Mouse (Mus musculus) neural tube, embryonic 15.5 days (tissue): Measurements from ENCODE around the gene Sgpp2. TPM values are rescaled to one million over a fixed set of nuclear protein-coding genes. Genes with fewer than 3 reads are reported as not detected.

ENCODE experiments used
- ATAC-seq: fragments of 200-750 bp; cut with Nextera tagmentation; 2 replicates; pipeline ENCODE4 v1.8.0; 2017; ENCODE audit warnings: mild to moderate bottlenecking, moderate TSS enrichment, moderate library complexity; ENCODE audit not compliant: low FRiP score
- H3K27ac ChIP-seq: fragments of 300-500 bp; sonication (generic); replicated peaks from 2 replicates; pipeline ENCODE4 v1.5.1; 2015; ENCODE audit warnings: mild to moderate bottlenecking, inconsistent platforms
- H3K27me3 ChIP-seq: fragments of 300-500 bp; sonication (generic); replicated peaks from 2 replicates; pipeline ENCODE4 v1.6.1; 2015; ENCODE audit warnings: inconsistent platforms
- H3K36me3 ChIP-seq: fragments of 300-500 bp; sonication (generic); 2 replicates; pipeline ENCODE4 v1.6.1; 2015; ENCODE audit warnings: inconsistent platforms
- H3K4me1 ChIP-seq: fragments of 300-500 bp; sonication (generic); 2 replicates; pipeline ENCODE4 v1.6.1; 2015; ENCODE audit warnings: inconsistent platforms
- H3K4me2 ChIP-seq: fragments of 300-500 bp; sonication (generic); 2 replicates; pipeline ENCODE4 v1.6.1; 2015; ENCODE audit warnings: inconsistent platforms, mild to moderate bottlenecking, moderate library complexity
- H3K4me3 ChIP-seq: fragments of 300-500 bp; sonication (generic); replicated peaks from 2 replicates; pipeline ENCODE4 v1.5.1; 2015; ENCODE audit warnings: mild to moderate bottlenecking, inconsistent platforms
- H3K9ac ChIP-seq: fragments of 300-500 bp; sonication (generic); replicated peaks from 2 replicates; pipeline ENCODE4 v1.6.1; 2015; ENCODE audit warnings: mild to moderate bottlenecking, inconsistent platforms
- H3K9me3 ChIP-seq: fragments of 300-500 bp; sonication (generic); replicated peaks from 2 replicates; pipeline ENCODE4 v1.6.1; 2016; ENCODE audit warnings: inconsistent platforms
- WGBS: fragments of 180-500 bp; shearing (Covaris S2); methylation state at CpG from one replicate; pipeline ENCODE4 v1.1.7; 2015; ENCODE audit warnings: mixed read lengths; 5-methylcytosine and 5-hydroxymethylcytosine counted together
- polyA plus RNA-seq: library from polyadenylated mRNA; unstranded; fragments of >200 nt; fragmentation: Nextera tagmentation; extraction: Ambion mirVana; gene quantifications from 2 replicates; pipeline ENCODE4 v1.2.1, GENCODE M21; 2015

The Sgpp2 gene
- polyA plus RNA-seq, 1 experiment from 2014 or later = 1.8 TPM

- Histone ChIP-seq H3K9me3 (no peaks in the 10 kb centered on the region), H3K4me1 (no peaks in the 10 kb centered on the region), H3K4me3 (no peak overlapping the region), H3K36me3 (no peaks in the 10 kb centered on the region), H3K27me3 (0 out of 2 replicates have a peak, but pooled peaks cover 5% of the 10 kb centered on the region), H3K9ac (no peak overlapping the region), H3K4me2 (no peak overlapping the region), H3K27ac (no peak overlapping the region)
- ATAC-seq = no peak
- 91% methylated on average over 13 of the region's 13 CpGs for WGBS
Observed at GRCm38 (mm10) chr1:78318089-78318760, 8.1 kb downstream of the Sgpp2 start.

DNA sequence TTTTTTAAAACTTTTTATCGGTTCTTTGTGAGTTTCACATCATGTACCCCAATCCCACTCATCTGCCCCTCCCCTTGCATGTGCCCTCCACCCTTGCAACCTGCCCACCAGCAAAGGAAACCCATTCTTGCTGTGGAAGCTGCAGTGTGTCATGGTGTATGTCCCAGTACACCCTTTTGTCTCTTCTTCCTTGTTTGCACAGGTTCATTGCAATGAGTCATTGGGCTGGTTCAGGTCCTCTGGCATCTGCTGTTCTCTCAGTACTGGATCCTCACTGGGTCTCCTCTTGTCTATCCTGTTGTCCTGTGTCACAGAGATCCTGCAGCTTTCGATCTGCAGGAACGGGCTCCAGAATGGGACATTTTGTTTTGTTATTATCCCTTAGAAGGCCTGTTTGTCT lies 10.1 kb downstream of the Sgpp2 start:
- no peak for ATAC-seq
- H3K27me3 ChIP-seq = 0 out of 2 replicates have a peak, but pooled peaks cover 5% of the 10 kb centered on the region
- no peaks in the 10 kb centered on the region for H3K4me1 ChIP-seq
- H3K9ac ChIP-seq = no peak overlapping the region
- H3K4me2 ChIP-seq = no peak overlapping the region
- 89% methylated on average over 3 of the region's 3 CpGs for WGBS
- H3K27ac ChIP-seq = no peak overlapping the region
- no peaks in the 10 kb centered on the region for H3K9me3 ChIP-seq
- no peak overlapping the region for H3K4me3 ChIP-seq
- H3K36me3 ChIP-seq = no peaks in the 10 kb centered on the region

GRCm38 (mm10) chr1:78322098-78322778 lies 12.1 kb downstream of the Sgpp2 start:
- 47% methylated on average over 7 of the region's 7 CpGs for WGBS
- Histone ChIP-seq H3K4me3 (no peak overlapping the region), H3K27me3 (0 out of 2 replicates have a peak, but pooled peaks cover 5% of the 10 kb centered on the region), H3K27ac (no peak overlapping the region), H3K4me2 (no peak overlapping the region), H3K4me1 (no peaks in the 10 kb centered on the region), H3K9me3 (no peaks in the 10 kb centered on the region), H3K9ac (no peak overlapping the region), H3K36me3 (no peaks in the 10 kb centered on the region)
- ATAC-seq = no peak

GRCm38 (mm10) chr1:78322844-78323243 lies 12.7 kb downstream of the Sgpp2 start:
- 49% methylated on average over 8 of the region's 8 CpGs for WGBS
- ATAC-seq = no peak
- Histone ChIP-seq H3K9ac (no peak overlapping the region), H3K9me3 (no peaks in the 10 kb centered on the region), H3K27ac (no peak overlapping the region), H3K4me2 (no peak overlapping the region), H3K4me3 (no peak overlapping the region), H3K27me3 (0 out of 2 replicates have a peak, but pooled peaks cover 5% of the 10 kb centered on the region), H3K4me1 (no peaks in the 10 kb centered on the region), H3K36me3 (no peaks in the 10 kb centered on the region)

DNA sequence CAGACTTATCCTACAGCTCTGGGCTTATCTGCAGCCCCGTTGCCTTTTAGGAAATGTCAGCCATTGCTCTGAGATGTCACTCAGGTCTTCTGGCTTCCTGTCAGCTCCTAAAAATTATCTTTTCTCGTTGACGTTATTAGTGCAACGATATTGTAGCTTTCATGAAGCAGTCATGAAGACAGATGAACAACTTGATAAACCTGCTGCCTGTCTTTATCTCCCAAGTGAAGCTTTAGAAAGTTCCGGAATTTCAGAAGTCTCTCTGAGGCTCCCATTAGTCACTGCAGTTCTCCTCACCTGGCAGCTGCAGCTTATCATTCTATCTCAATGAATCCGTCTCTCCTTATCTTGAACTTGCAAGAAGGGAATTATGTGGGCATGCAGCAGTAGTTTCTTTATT lies 13.9 kb downstream of the Sgpp2 start:
- H3K9me3 ChIP-seq = no peaks in the 10 kb centered on the region
- H3K4me3 ChIP-seq = no peak overlapping the region
- ATAC-seq = no peak
- no peaks in the 10 kb centered on the region for H3K4me1 ChIP-seq
- 0 out of 2 replicates have a peak, but pooled peaks cover 3% of the 10 kb centered on the region for H3K27me3 ChIP-seq
- H3K27ac ChIP-seq = no peak overlapping the region
- no peak overlapping the region for H3K9ac ChIP-seq
- H3K4me2 ChIP-seq = no peak overlapping the region
- H3K36me3 ChIP-seq = no peaks in the 10 kb centered on the region
- WGBS = 88% methylated on average over 6 of the region's 6 CpGs

- 88% methylated on average over 6 of the region's 6 CpGs for WGBS
Observed at GRCm38 (mm10) chr1:78325851-78326250, 15.7 kb downstream of the Sgpp2 start.

GRCm38 (mm10) chr1:78328646-78329045 lies 18.5 kb downstream of the Sgpp2 start:
- WGBS = 91% methylated on average over 4 of the region's 4 CpGs
- H3K36me3 ChIP-seq = no peaks in the 10 kb centered on the region
- ATAC-seq = no peak
- H3K27ac ChIP-seq = no peak overlapping the region
- H3K27me3 ChIP-seq = no peaks in the 10 kb centered on the region; the same call in 1 of the 2 replicates
- H3K9me3 ChIP-seq = no peaks in the 10 kb centered on the region
- no peak overlapping the region for H3K9ac ChIP-seq
- H3K4me3 ChIP-seq = no peak overlapping the region
- H3K4me2 ChIP-seq = no peak overlapping the region
- no peaks in the 10 kb centered on the region for H3K4me1 ChIP-seq

More at GRCm38 (mm10) chr1:78325851-78326250, 15.7 kb downstream of the Sgpp2 start:
- Histone ChIP-seq H3K27me3 (no peaks in the 10 kb centered on the region), H3K9ac (no peak overlapping the region), H3K4me1 (no peaks in the 10 kb centered on the region), H3K36me3 (no peaks in the 10 kb centered on the region), H3K27ac (no peak overlapping the region), H3K9me3 (no peaks in the 10 kb centered on the region), H3K4me3 (no peak overlapping the region), H3K4me2 (no peak overlapping the region)
- ATAC-seq = no peak

DNA sequence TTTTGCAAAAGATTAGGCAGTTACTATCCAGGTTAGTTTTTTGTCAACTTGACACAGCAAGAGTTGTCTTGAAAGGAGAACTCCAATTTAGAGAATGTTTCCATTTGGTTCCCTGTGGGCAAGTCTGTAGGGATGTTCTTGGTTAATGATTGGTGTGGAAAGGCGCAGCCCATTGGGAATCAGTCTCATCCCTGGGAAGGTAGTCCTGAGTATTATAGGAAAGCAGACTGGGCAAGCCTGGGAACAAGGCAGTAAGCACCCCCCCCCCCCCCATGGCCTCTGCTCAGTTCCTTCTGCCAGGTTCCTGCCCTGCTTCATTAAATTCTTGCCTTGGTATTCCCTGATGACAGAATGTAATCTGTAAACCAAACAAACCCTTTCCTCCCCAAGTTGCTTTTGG lies 19.7 kb downstream of the Sgpp2 start:
- Histone ChIP-seq H3K36me3 (no peaks in the 10 kb centered on the region), H3K4me1 (no peaks in the 10 kb centered on the region), H3K4me3 (no peak overlapping the region), H3K9me3 (no peaks in the 10 kb centered on the region), H3K27me3 (no peaks in the 10 kb centered on the region; the same call in 1 of the 2 replicates), H3K4me2 (no peak overlapping the region), H3K27ac (no peak overlapping the region), H3K9ac (no peak overlapping the region)
- ATAC-seq = no peak
- WGBS = 91% methylated on average over 1 of the region's 1 CpGs

GRCm38 (mm10) chr1:78330620-78331158 lies 20.5 kb downstream of the Sgpp2 start:
- no peak for ATAC-seq
- peaks cover 7% of the 10 kb centered on the region for H3K27me3 ChIP-seq
- H3K9me3 ChIP-seq = no peaks in the 10 kb centered on the region
- H3K4me3 ChIP-seq = no peak overlapping the region
- H3K4me2 ChIP-seq = no peak overlapping the region
- H3K9ac ChIP-seq = no peak overlapping the region
- H3K4me1 ChIP-seq = no peaks in the 10 kb centered on the region
- H3K36me3 ChIP-seq = no peaks in the 10 kb centered on the region
- H3K27ac ChIP-seq = no peak overlapping the region
- WGBS = 88% methylated on average over 5 of the region's 5 CpGs

GRCm38 (mm10) chr1:78337726-78338125 lies 27.6 kb downstream of the Sgpp2 start:
- 75% methylated on average over 7 of the region's 7 CpGs for WGBS
- Histone ChIP-seq H3K4me1 (peaks cover 9% of the 10 kb centered on the region), H3K9me3 (no peaks in the 10 kb centered on the region), H3K4me3 (no peak overlapping the region), H3K9ac (no peak overlapping the region), H3K27ac (no peak overlapping the region), H3K4me2 (peak overlapping the region; percentile 32), H3K36me3 (no peaks in the 10 kb centered on the region), H3K27me3 (peaks cover 7% of the 10 kb centered on the region)
- no peak for ATAC-seq

DNA sequence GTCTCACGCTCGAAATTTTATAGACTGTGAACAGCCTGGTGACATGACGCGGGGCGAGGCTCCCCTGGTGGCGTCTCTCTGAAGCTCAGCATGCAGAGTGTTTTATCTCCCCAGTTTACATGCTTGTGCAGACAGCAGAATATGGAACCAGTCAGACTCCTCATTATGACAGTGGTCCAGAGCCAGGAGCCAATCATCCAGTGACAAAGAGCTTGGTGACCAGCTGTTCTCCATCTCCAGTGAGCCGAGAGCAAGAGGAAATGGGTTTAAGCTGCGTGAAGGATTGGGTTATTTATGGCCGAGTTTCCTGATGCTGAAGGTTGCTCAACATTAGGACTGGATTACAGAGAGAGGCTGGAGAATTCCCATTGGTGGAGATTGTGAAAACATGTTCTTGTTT lies 28.1 kb downstream of the Sgpp2 start:
- no peaks in the 10 kb centered on the region for H3K36me3 ChIP-seq
- H3K4me1 ChIP-seq = peaks cover 9% of the 10 kb centered on the region
- H3K27me3 ChIP-seq = peaks cover 7% of the 10 kb centered on the region
- H3K9me3 ChIP-seq = no peaks in the 10 kb centered on the region
- ATAC-seq = peak; percentile 66
- H3K27ac ChIP-seq = no peak overlapping the region
- 16% methylated on average over 9 of the region's 9 CpGs for WGBS
- peak overlapping the region; percentile 32 for H3K4me2 ChIP-seq
- no peak overlapping the region for H3K9ac ChIP-seq
- H3K4me3 ChIP-seq = no peak overlapping the region

- ATAC-seq = no peak
- WGBS = 80% methylated on average over 5 of the region's 5 CpGs
- no peaks in the 10 kb centered on the region for H3K9me3 ChIP-seq
- H3K27me3 ChIP-seq = peaks cover 7% of the 10 kb centered on the region
- no peaks in the 10 kb centered on the region for H3K36me3 ChIP-seq
- no peak overlapping the region for H3K4me2 ChIP-seq
- H3K4me1 ChIP-seq = peaks cover 9% of the 10 kb centered on the region
- H3K27ac ChIP-seq = no peak overlapping the region
- no peak overlapping the region for H3K9ac ChIP-seq
- H3K4me3 ChIP-seq = no peak overlapping the region
Observed at GRCm38 (mm10) chr1:78339941-78340340, 29.8 kb downstream of the Sgpp2 start.
